Mouse (Mus musculus): ENCODE measurements around the gene Arl6ip6. TPM values are rescaled to one million over a fixed set of nuclear protein-coding genes. Genes with fewer than 3 reads are reported as not detected.

Arl6ip6 gene
- total RNA-seq (2022): 10 to 100 TPM in 2 of 4 experiments, 1 to 10 TPM in 2; 7.8 to 16.7 (median 11.4) TPM

GRCm38 (mm10) chr2:53191523-53192220 lies at the start of gene Arl6ip6:
TSS of gene Arl6ip6 (plus strand) at chr2:53191726.
- DNase-seq (ENCODE audit: low spot score in 2 of 2): peak; percentile 93 to 94

GRCm38 (mm10) chr2:53146852-53147251 lies 44.7 kb upstream of the Arl6ip6 start:
- no peak for DNase-seq (ENCODE audit: low spot score in 2 of 2)

- DNase-seq (ENCODE audit: low spot score in 2 of 2): no peak
Observed at GRCm38 (mm10) chr2:53173966-53174365, 17.6 kb upstream of the Arl6ip6 start.

DNA sequence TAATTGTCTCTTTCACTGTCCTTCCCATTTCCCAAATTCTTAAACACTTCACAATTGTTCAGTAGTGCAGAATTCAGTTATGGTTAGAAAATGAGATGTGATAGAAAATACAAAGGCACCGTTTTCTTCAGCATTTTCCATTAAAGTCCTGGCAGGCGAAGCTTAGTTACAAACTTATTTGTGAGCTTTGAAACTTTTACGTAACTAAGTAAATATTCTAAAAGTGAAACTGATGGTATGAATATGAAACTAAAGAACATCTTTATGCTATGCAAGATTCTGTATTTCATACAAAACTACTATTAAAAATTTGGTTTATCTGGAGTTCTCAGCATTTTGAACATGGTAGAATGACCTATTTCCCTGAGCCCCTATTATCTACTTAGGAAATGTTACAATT lies 12.6 kb upstream of the Arl6ip6 start:
- no peak for DNase-seq (ENCODE audit: low spot score in 2 of 2)

DNA sequence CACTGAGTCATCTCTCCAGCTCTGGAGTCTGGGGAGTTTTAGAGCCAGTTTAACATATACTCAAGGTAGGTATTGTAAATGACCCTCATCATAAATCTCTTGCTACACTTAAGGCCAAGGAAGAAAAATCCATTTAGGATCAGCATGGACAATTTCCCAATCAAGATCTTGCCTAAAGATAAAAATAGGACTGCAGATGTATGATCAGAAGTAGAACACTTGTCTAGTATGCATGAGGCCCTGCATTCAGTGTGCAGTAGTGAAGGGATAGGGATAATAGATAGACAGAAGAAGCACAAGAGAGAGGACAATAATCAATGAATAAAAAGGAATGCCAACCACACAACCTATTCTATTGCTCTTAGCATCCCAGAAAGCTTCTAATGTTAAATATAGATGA lies 11.7 kb upstream of the Arl6ip6 start:
- no peak for DNase-seq (ENCODE audit: low spot score in 2 of 2)

DNA sequence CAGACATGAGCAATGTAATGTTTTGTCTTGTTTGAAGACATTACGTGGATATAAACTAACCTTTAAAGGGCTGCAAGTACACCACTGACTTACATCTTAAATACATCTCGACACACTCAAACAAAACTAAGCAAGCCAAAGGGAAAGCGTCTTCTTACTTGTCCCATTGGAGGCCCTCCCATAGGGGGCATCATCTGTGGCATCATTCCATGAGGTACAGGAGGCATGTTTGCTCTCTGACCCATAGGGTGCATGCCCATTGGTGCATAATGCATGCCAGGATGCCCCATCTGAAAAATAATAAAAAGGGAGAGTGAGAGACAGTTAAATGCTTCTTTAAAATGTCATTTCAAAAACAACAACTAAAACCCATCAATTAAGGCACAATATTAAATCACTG lies 1.7 kb upstream of the Arl6ip6 start:
- DNase-seq (ENCODE audit: low spot score in 2 of 2): no peak

- DNase-seq (ENCODE audit: low spot score in 2 of 2): peak; percentile 98 to 99
Observed at GRCm38 (mm10) chr2:53190684-53191511, 628 bp upstream of the Arl6ip6 start, which contains the start of gene Prpf40a. TSS of gene Prpf40a (minus strand) at chr2:53191284.

DNA sequence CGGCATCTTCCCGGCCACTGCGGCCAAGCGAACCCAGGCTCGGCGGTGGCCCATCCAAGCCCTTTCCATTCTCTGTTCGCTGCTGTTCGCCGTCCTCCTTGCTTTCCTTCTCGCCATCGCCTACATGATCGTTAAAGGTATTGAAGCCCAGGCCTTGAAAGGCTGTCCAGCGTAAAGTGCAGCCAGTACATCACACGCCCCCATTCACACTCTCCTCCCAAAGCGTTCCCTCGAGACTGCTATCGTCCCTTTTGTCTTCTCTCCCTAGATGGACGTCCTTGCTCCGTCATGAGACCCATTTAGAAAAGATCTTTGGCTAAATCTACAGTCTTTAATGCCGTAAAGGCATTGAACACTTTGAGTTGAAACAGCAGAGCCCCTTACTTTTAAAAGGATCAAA lies 860 bp downstream of the Arl6ip6 start:
- DNase-seq (ENCODE audit: low spot score in 2 of 2): no peak

DNA sequence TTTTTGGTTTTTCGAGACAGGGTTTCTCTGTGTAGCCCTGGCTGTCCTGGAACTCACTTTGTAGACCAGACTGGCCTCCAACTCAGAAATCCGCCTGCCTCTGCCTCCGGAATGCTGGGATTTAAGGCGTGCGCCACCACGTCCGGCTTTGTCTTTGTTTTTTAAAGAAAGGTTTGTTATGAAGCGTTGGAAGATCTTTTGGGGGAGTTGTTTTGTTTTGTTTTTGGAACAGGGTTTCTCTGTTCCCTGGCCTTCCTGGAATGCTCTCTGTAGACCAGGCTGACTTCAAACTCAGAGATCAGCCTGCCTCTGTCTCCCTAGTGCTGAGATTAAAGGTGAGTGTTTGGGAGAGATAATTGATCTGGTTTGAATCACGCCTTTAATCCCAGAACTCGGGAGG lies 4.9 kb downstream of the Arl6ip6 start:
- DNase-seq (ENCODE audit: low spot score in 2 of 2): no peak

GRCm38 (mm10) chr2:53199203-53199602 lies 7.7 kb downstream of the Arl6ip6 start:
- DNase-seq (ENCODE audit: low spot score in 2 of 2): no peak

GRCm38 (mm10) chr2:53200164-53200885 lies 8.8 kb downstream of the Arl6ip6 start:
- DNase-seq (ENCODE audit: low spot score in 2 of 2): no peak

DNA sequence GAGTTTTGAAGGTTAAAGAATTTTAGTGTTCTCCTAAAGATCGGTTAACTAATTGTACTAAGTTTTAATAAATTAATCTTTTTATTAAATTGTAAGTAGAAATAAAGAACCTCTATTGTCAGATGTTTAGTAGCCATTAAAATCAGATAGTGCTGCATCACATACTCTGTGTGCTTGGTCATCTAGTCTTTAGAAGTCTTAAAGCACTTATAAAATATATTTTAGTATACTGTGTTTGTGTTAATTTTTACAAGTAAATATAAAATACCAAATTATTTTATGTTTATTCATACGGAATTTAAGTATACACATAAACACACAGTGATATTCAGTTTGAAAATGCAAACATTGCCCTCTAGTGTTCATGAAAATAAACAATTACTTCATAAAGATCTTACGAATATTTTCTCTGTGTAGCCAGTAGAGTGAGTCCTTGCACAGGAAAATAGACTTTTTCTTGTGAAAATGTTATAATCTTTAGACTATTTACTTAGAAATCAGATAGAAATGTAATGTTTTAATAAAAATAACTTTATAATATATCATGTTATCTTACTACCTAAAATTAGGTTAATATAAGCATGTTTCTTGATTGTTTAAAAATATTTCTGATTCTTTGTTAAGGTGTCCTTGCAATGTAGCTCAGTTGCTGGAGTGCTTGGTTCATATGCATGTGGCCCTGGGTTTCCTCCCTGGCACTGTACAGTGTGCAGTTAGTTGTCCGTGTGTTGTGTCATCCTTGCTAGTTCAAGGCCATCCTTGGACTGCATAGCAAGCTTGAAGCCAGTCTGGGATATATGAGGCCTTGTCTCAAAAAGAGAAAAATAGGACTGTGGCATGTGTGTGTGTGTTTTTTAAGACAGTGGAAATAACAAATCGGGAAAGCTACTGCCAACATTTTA lies 13.1 kb downstream of the Arl6ip6 start:
- DNase-seq (ENCODE audit: low spot score in 2 of 2): no peak

- no peak for DNase-seq (ENCODE audit: low spot score in 2 of 2)
Observed at GRCm38 (mm10) chr2:53206749-53207148, 15.2 kb downstream of the Arl6ip6 start.

- no peak for DNase-seq (ENCODE audit: low spot score in 2 of 2)
Observed at GRCm38 (mm10) chr2:53213493-53213892, 22.0 kb downstream of the Arl6ip6 start.

- DNase-seq (ENCODE audit: low spot score in 2 of 2): peak in 1 of 2 experiments; percentile 23
Observed at GRCm38 (mm10) chr2:53222242-53222641, 30.7 kb downstream of the Arl6ip6 start.

GRCm38 (mm10) chr2:53256982-53257381 lies 65.5 kb downstream of the Arl6ip6 start:
- DNase-seq (ENCODE audit: low spot score in 2 of 2): no peak

Other genes with a start within 250 kb of the Arl6ip6 start
- 10 to 100 TPM; 25.8 to 31.6 (median 29.7) TPM for gene Prpf40a, start 442 bp upstream of the Arl6ip6 start, total RNA-seq (2022)

Data from gastrocnemius, adult 8-10 months (tissue).